Mouse (Mus musculus) cortical plate, adult 2 months (tissue): ENCODE measurements around the gene Cst6. TPM values are rescaled to one million over a fixed set of nuclear protein-coding genes. Genes with fewer than 3 reads are reported as not detected.
A peak's percentile ranks its signal among the peaks of the same experiment; 100 is the strongest.

Experiments used
- H3K27ac ChIP-seq: fragments of 200-500 bp; 2 replicates; pipeline ENCODE4 v1.5.1; 2012; ENCODE audit warnings: low read length, control low read depth, inconsistent platforms; ENCODE audit not compliant: insufficient read depth
- H3K4me1 ChIP-seq: fragments of 200-500 bp; 2 replicates; pipeline ENCODE4 v1.6.1; 2011; ENCODE audit warnings: low read length; ENCODE audit not compliant: control insufficient read depth, insufficient read depth
- H3K4me3 ChIP-seq: fragments of 200-500 bp; 2 replicates; pipeline ENCODE4 v1.5.1; 2011; ENCODE audit warnings: mild to moderate bottlenecking, low read length, control low read depth; ENCODE audit not compliant: insufficient read depth
- CTCF ChIP-seq: fragments of 200-500 bp; IDR thresholded peaks from 2 replicates; pipeline ENCODE4 v1.5.1; 2011; ENCODE audit warnings: mild to moderate bottlenecking, control low read depth, low read length; ENCODE audit not compliant: insufficient read depth; ENCODE audit errors: extremely low read depth
- POLR2A ChIP-seq: fragments of 200-500 bp; IDR thresholded peaks from 2 replicates; pipeline ENCODE4 v1.6.1; 2011; ENCODE audit warnings: mild to moderate bottlenecking, low read length, control low read depth; ENCODE audit not compliant: insufficient read depth; ENCODE audit errors: extremely low read depth
- polyA plus RNA-seq: library from polyadenylated mRNA; depleted of rRNA; stranded (reverse); fragments of >200 nt; gene quantifications from 2 replicates; pipeline ENCODE4 v1.2.3, GENCODE M21; 2012; rRNA removed

Gene Cst6
- polyA plus RNA-seq, 1 experiment: 22.3 TPM

DNA sequence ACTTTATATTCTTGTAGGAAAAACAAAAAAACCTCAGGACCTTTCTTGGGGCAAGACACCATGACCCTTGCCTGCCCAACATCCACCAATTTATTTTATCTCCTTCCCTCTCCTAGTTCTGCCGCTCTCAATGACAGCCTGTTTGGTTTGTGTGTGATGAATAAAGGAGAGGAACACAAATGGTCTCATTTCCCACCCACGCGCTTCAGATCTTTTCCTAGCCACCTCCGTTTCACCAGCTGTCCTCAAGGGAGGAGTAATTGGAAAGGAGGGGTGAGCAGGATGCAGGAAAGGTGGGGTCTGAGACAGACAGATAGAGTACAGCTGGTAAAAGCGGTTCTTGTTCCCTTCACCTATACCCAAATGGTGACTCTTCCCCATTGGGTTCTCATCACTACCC lies 52.7 kb downstream of the Cst6 start:
- Histone ChIP-seq H3K4me3 (no peak overlapping the region), H3K27ac (peak overlapping the region; percentile 76), H3K4me1 (peaks cover 9% of the 10 kb centered on the region; the same call in 1 of the 2 replicates)

DNA sequence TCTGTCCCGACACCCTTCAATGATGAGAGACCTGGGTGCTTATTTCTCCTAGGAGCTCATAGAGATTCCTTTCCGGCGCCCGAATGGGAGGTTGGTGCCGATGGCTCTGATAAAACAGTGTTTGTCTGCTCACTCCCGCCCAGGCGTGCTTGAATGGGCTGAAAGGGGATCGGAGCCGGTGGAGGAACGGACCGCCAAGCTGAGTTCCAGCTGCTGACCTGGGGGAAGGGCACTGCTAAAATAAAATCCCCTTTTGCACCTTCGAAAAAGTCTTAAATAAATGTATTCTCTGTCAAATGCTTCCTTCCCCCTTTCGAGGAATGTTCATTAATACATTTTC lies 53.7 kb downstream of the Cst6 start:
- Histone ChIP-seq H3K27ac (peak overlapping the region; percentile 35; the same call in 1 of the 2 replicates), H3K4me1 (peaks cover 9% of the 10 kb centered on the region; the same call in 1 of the 2 replicates), H3K4me3 (peak overlapping the region; percentile 73)
- TF ChIP-seq CTCF (no peak), POLR2A (no peak)

More for the DNA sequence above, 52.7 kb downstream of the Cst6 start:
- no peak for TF ChIP-seq CTCF
- TF ChIP-seq POLR2A: peak; percentile 47; the same call in 1 of the 2 replicates

DNA sequence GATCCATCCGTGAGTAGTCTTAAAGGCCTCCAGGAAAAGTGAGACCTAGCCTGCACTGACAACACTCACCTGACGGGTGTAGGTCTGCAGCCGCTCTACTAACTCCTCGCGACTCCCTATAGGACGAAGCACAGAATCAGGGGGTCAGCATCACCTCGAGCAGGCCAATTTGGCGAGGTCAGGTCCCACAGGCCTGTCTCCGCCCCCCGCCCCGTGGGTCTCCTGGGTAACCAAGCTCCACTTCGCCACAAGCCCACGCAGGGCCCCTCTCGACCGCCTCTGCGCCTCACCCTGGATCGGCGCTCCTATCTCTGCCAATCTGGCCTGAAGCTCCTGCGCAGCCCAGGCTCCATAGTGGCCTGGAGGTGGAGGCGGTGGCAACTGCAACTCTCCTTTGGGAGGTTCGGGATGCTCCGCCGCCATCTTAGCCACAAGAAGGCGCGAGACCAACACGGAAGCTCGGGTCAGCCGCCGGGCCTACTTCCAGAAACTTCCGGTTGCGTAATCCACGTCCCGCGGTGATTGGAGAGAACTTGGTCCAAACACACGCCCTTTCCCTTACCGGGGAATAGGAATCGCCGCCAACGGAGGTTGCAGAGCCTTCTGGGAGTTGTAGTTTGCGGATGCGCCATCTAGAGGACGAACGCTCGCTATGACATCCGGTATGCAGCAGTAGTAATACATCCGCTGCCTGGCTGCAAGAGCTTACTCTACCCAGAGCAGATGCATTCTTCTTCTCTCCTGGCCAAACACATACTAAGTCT lies 54.2 kb downstream of the Cst6 start, which contains the start of gene Sf3b2:
Sf3b2 (minus strand) TSS at position 484 of the 764 bp plus-strand sequence.
- Histone ChIP-seq H3K4me3 (peak within 1 kb of the TSS; percentile 73), H3K4me1 (peaks cover 7% of the 10 kb centered on the region; the same call in 1 of the 2 replicates)
- TF ChIP-seq CTCF: peak; percentile 75
- TF ChIP-seq POLR2A: peak; percentile 90

More for the DNA sequence above, 54.2 kb downstream of the Cst6 start, which contains the start of gene Sf3b2:
- peak within 1 kb of the TSS; percentile 42 for H3K27ac ChIP-seq

Other genes starting within 250 kb of the Cst6 start
- gene Rab1b, start 242.5 kb downstream of the Cst6 start, polyA plus RNA-seq: 197 and 202 TPM in 2 replicates
- gene Klc2, start 231.0 kb downstream of the Cst6 start, polyA plus RNA-seq: 234 and 242 TPM in 2 replicates
- gene Pacs1, start 76.5 kb downstream of the Cst6 start, polyA plus RNA-seq: 47.0 and 47.8 TPM in 2 replicates
- gene Sf3b2, start 54.1 kb downstream of the Cst6 start, polyA plus RNA-seq: 151 and 159 TPM in 2 replicates
- 61.9 and 62.3 TPM in 2 replicates for gene Gal3st3, start 51.2 kb downstream of the Cst6 start, polyA plus RNA-seq
- gene Catsper1, start 13.8 kb downstream of the Cst6 start, polyA plus RNA-seq: not detected in 2 replicates
- 26.8 and 27.0 TPM in 2 replicates for gene Eif1ad, start 17.2 kb upstream of the Cst6 start, polyA plus RNA-seq
- gene Banf1, start 17.6 kb upstream of the Cst6 start, polyA plus RNA-seq: 92.0 and 104 TPM in 2 replicates
- 71.0 and 76.4 TPM in 2 replicates for gene Sart1, start 39.1 kb upstream of the Cst6 start, polyA plus RNA-seq
- gene Tsga10ip, start 53.0 kb upstream of the Cst6 start, polyA plus RNA-seq: not detected in 2 replicates
- 285 and 320 TPM in 2 replicates for gene Drap1, start 75.4 kb upstream of the Cst6 start, polyA plus RNA-seq
- 99.8 and 101 TPM in 2 replicates for gene AI837181, start 75.6 kb upstream of the Cst6 start, polyA plus RNA-seq
- 0.21 TPM in 1 of 2 replicates, not detected in the other for gene Fosl1, start 98.0 kb upstream of the Cst6 start, polyA plus RNA-seq
- 23.8 and 24.5 TPM in 2 replicates for gene Ccdc85b, start 108.3 kb upstream of the Cst6 start, polyA plus RNA-seq
- gene Fibp, start 111.0 kb upstream of the Cst6 start, polyA plus RNA-seq: 129 and 131 TPM in 2 replicates
- gene Ctsw, start 118.9 kb upstream of the Cst6 start, polyA plus RNA-seq: 0.27 and 0.53 TPM in 2 replicates
- gene Efemp2, start 124.4 kb upstream of the Cst6 start, polyA plus RNA-seq: 24.5 and 27.1 TPM in 2 replicates
- 38.6 and 39.5 TPM in 2 replicates for gene Mus81, start 138.8 kb upstream of the Cst6 start, polyA plus RNA-seq
- gene Cfl1, start 140.9 kb upstream of the Cst6 start, polyA plus RNA-seq: 1,356 and 1,455 TPM in 2 replicates
- gene 1700020D05Rik, start 154.2 kb upstream of the Cst6 start, polyA plus RNA-seq: 4.7 and 5.7 TPM in 2 replicates
- 150 and 162 TPM in 2 replicates for gene Snx32, start 161.0 kb upstream of the Cst6 start, polyA plus RNA-seq
- 0.02 and 0.04 TPM in 2 replicates for gene Ovol1, start 211.1 kb upstream of the Cst6 start, polyA plus RNA-seq
- gene Ap5b1, start 218.5 kb upstream of the Cst6 start, polyA plus RNA-seq: 3.2 and 3.3 TPM in 2 replicates